Mouse (Mus musculus) ES-Bruce4 (cell line): ENCODE data around the gene Zfp697. TPM values are rescaled to one million over a fixed set of nuclear protein-coding genes. Genes with fewer than 3 reads are reported as not detected.
"Not testable (repeated sequence)": the region's sequence is repeated elsewhere in the genome, so short reads cannot be mapped to it uniquely, and the experiment has no call there.

Experiments
- H3K27ac ChIP-seq: 2 replicates; pipeline ENCODE4 v1.5.1; 2012; ENCODE audit warnings: low read length, inconsistent platforms; ENCODE audit not compliant: insufficient read depth
- H3K27me3 ChIP-seq: 2 replicates; pipeline ENCODE4 v1.6.1; 2012; ENCODE audit warnings: mild to moderate bottlenecking, low read length, inconsistent platforms; ENCODE audit not compliant: control insufficient read depth, poor library complexity, insufficient read depth, severe bottlenecking
- H3K36me3 ChIP-seq: 2 replicates; pipeline ENCODE4 v1.6.1; 2012; ENCODE audit warnings: inconsistent platforms, mild to moderate bottlenecking, low read length, moderate library complexity; ENCODE audit not compliant: control insufficient read depth, poor library complexity, insufficient read depth, severe bottlenecking
- H3K4me1 ChIP-seq: one replicate; pipeline ENCODE4 v1.8.1; 2011; ENCODE audit warnings: low read length; ENCODE audit not compliant: control insufficient read depth, insufficient read depth
- H3K4me3 ChIP-seq: 2 replicates; pipeline ENCODE4 v1.5.1; 2011; ENCODE audit warnings: low read depth, mild to moderate bottlenecking, low read length
- H3K9ac ChIP-seq: 2 replicates; pipeline ENCODE4 v1.6.1; 2012; ENCODE audit warnings: low read depth, mild to moderate bottlenecking, inconsistent platforms; ENCODE audit not compliant: poor library complexity, severe bottlenecking
- H3K9me3 ChIP-seq: replicated peaks from 2 replicates; pipeline ENCODE4 v1.6.1; 2012; ENCODE audit warnings: mild to moderate bottlenecking, low read length, inconsistent platforms; ENCODE audit not compliant: control insufficient read depth, poor library complexity, insufficient read depth, severe bottlenecking
- CTCF ChIP-seq: IDR thresholded peaks from one replicate; pipeline ENCODE4 v1.8.1; 2011; ENCODE audit warnings: low read depth, low read length
- EP300 ChIP-seq: IDR thresholded peaks from 2 replicates; pipeline ENCODE4 v1.6.1; 2011; ENCODE audit warnings: low read depth, low read length; ENCODE audit not compliant: insufficient read depth
- POLR2A ChIP-seq: IDR thresholded peaks from one replicate; pipeline ENCODE4 v1.8.1; 2011; ENCODE audit warnings: low read length; ENCODE audit not compliant: insufficient read depth
- polyA plus RNA-seq: library from polyadenylated mRNA; stranded (reverse); fragments of >200 nt; gene quantifications from 2 replicates; pipeline ENCODE4 v1.2.4, GENCODE M21; 2011; ENCODE audit warnings: low read depth; ENCODE audit not compliant: missing spikeins, insufficient read depth, insufficient read length

Gene Zfp697
- polyA plus RNA-seq, 1 experiment, result 8.2 TPM

DNA sequence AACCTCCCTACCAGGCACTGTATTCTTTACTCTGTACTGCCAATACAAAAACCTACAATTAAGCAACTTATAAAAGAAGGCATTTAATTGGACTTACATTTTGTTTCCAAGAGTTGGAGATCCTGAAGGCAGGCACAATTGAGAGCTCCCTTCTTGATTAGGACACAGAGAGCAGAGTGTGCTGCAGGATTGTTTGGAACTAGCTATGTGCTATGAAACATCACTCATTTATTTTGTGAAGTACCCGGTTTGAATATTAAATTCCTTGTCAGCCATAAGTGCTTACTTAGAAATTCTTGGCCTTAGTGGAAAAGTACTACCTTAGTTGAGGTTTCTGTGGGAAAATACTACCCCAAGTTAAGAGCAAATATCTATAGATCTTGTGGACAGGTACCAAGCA, 342.1 kb downstream of the Zfp697 start, which contains the start of gene Hsd3b2:
Gene Hsd3b2, minus strand, starts transcription at position 168 of the 400 bp plus-strand sequence.
- no peak within 1 kb of the TSS for H3K4me3 ChIP-seq
- no peaks in the 10 kb centered on the region for H3K4me1 ChIP-seq
- TF ChIP-seq POLR2A (no peak), EP300 (no peak)
- no peaks in the 10 kb centered on the region for H3K36me3 ChIP-seq
- H3K27ac ChIP-seq, result no peak within 1 kb of the TSS
- no peaks in the 10 kb centered on the region for H3K9me3 ChIP-seq
- H3K27me3 ChIP-seq, result no peaks in the 10 kb centered on the region
- no peak within 1 kb of the TSS for H3K9ac ChIP-seq

DNA sequence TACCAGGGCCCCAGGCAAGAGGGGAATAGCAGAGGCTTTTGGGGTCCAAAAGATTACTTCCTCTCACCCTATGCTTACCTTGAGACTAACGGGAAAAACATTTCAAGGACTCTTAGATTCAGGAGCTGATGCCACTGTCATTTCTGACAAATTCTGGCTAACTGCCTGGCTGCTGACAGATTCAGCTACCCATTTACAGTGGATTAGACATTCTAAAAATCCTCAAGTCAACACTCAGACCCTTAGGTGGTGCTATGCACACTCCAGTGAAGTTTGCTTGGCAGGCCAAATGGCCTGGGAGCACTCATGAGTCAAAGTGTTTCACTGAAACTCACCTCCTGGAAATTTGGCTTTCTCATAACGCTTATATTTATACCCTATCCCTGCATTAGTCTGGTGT, 344.0 kb downstream of the Zfp697 start:
- Histone ChIP-seq H3K4me3 (no peak overlapping the region), H3K27me3 (no peaks in the 10 kb centered on the region), H3K9ac (no peak overlapping the region), H3K9me3 (no peaks in the 10 kb centered on the region), H3K4me1 (no peaks in the 10 kb centered on the region), H3K27ac (no peak overlapping the region), H3K36me3 (no peaks in the 10 kb centered on the region)
- TF ChIP-seq EP300 (no peak), CTCF (no peak), POLR2A (no peak)

DNA sequence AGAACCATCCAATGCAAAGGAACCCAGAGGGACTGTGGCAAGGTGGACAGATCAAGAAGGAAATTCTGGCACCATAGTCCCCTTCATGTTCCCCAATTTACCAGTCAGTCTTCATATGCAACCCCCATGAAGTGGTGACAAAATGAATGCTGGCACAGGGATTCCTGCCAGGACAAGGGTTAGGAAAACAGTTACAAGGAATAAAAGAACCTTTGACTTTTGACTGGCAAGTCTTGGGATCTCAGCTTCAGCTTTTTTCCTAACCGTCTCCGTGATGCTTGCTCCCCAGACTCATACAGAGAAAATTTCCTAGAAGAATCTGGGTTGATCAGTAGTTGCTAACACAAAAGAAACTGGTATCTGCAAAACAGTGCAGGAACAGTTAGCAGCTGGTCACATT, 351.5 kb downstream of the Zfp697 start:
- Histone ChIP-seq H3K4me3 (no peak overlapping the region), H3K9me3 (0 out of 2 replicates have a peak, but pooled peaks cover 4% of the 10 kb centered on the region), H3K4me1 (no peaks in the 10 kb centered on the region), H3K36me3 (no peaks in the 10 kb centered on the region), H3K27ac (no peak overlapping the region), H3K27me3 (no peaks in the 10 kb centered on the region), H3K9ac (no peak overlapping the region)
- TF ChIP-seq POLR2A (no peak), CTCF (no peak), EP300 (no peak)

- H3K27ac ChIP-seq, result peak overlapping the region; percentile 67; the same call in 1 of the 2 replicates
- no peak overlapping the region for H3K9ac ChIP-seq
- H3K4me1 ChIP-seq, result no peaks in the 10 kb centered on the region
- no peaks in the 10 kb centered on the region for H3K36me3 ChIP-seq
- H3K27me3 ChIP-seq, result no peaks in the 10 kb centered on the region
- TF ChIP-seq EP300 (peak; percentile 85), CTCF (no peak)
- no peak overlapping the region for H3K4me3 ChIP-seq
- H3K9me3 ChIP-seq, result 0 out of 2 replicates have a peak, but pooled peaks cover 4% of the 10 kb centered on the region
Observed at GRCm38 (mm10) chr3:98734340-98734739, 352.1 kb downstream of the Zfp697 start.

DNA sequence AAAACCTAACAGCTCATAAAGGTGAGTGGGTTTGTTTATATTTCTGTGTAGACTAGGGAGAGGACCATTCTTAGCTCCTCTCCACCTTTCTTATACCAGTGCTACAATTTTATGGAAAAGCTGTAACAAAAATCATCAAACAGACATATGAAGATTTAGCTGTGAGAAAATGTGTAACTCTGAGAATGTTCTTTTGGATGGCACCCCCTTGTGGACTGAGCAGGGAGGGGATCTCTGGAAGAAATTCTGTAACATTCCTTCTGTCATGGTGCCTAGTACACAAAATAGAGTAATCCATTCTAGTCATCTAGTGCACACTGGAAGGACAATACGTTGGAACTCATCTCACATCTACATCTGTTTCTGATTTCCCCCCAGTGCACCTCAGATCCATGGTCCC, 358.8 kb downstream of the Zfp697 start:
- not testable (repeated sequence) for H3K27me3 ChIP-seq, H3K27ac ChIP-seq, H3K36me3 ChIP-seq, H3K9ac ChIP-seq, H3K4me3 ChIP-seq, H3K4me1 ChIP-seq, H3K9me3 ChIP-seq

GRCm38 (mm10) chr3:98752171-98752570, 369.9 kb downstream of the Zfp697 start:
- no peak overlapping the region for H3K4me3 ChIP-seq
- H3K27ac ChIP-seq, result no peak overlapping the region
- H3K36me3 ChIP-seq, result no peaks in the 10 kb centered on the region
- H3K4me1 ChIP-seq, result no peaks in the 10 kb centered on the region
- TF ChIP-seq CTCF, result no peak
- no peak for TF ChIP-seq EP300
- TF ChIP-seq POLR2A, result no peak
- no peaks in the 10 kb centered on the region for H3K27me3 ChIP-seq
- H3K9me3 ChIP-seq, result no peaks in the 10 kb centered on the region
- no peak overlapping the region for H3K9ac ChIP-seq

DNA sequence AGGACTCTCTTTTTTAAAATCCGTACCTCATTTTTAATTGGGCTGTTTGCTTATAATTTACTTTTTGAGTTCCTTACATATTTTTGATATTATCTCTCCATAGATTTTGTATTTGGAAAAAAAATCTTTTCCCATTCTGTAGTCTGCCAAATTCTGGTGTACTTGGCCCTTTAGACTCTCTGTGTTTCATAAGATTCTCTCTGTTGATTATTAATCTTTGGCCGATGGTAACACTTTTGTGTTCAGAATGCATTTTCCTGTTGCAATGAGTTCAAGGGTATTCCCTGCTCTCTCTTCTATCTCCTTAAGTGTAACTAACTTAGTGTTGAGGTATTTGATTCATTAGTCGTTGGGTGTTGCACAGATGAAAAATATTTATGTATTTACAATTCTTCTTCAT, 374.6 kb downstream of the Zfp697 start:
- Histone ChIP-seq H3K9ac (no peak overlapping the region), H3K36me3 (no peaks in the 10 kb centered on the region), H3K4me1 (no peaks in the 10 kb centered on the region), H3K27me3 (no peaks in the 10 kb centered on the region), H3K4me3 (no peak overlapping the region), H3K27ac (no peak overlapping the region), H3K9me3 (no peaks in the 10 kb centered on the region)
- TF ChIP-seq POLR2A, result no peak
- TF ChIP-seq CTCF, result no peak
- TF ChIP-seq EP300, result no peak
